Mouse (Mus musculus) kidney, adult 2 months (tissue): ENCODE data around the gene Mtg1.

Source experiments
- CTCF ChIP-seq: fragments of 200-500 bp; conservative IDR thresholded peaks from 2 replicates; pipeline ENCODE4 v1.5.1; 2011; ENCODE audit warnings: low read depth, mild to moderate bottlenecking, control low read depth, low read length, moderate library complexity, mixed read lengths; ENCODE audit not compliant: insufficient read depth, insufficient read length
- POLR2A ChIP-seq: fragments of 200-500 bp; IDR thresholded peaks from one replicate; pipeline ENCODE4 v1.6.1; 2011; ENCODE audit warnings: low read depth, low read length, control low read depth

GRCm38 (mm10) chr7:140153829-140154217 lies 16.5 kb downstream of the Mtg1 start:
- TF ChIP-seq POLR2A: no peak
- TF ChIP-seq CTCF: no peak
